Mouse (Mus musculus): Measurements from ENCODE around the gene Trim40.

DNA sequence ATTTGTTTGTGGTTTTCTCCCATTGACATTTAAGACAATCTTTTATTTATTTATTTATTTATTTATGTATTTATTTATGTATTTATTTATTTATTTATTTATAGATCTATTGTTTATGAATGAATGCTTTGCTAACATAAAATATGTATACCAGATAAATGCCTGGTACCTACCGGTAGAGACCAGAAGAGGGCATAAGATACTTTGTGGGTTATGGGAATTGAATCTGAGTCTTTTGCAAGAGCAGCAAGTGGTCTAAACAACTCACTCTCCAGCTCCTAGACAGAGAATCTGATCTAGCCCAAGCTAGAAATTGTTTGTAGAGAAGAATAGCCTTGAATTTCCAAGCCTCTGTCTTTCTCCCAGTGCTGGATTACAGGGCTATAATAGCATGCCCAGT lies 10.8 kb upstream of the Trim40 start:
- TF ChIP-seq POLR2A (IDR thresholded peaks at IDR 0.05; ENCODE audit: borderline replicate concordance, extremely low read depth, insufficient read depth, insufficient read length, poor library complexity, severe bottlenecking), result no peak
- no peak for TF ChIP-seq CTCF (IDR thresholded peaks at IDR 0.05; ENCODE audit: borderline replicate concordance, extremely low read depth, insufficient read depth, insufficient read length)
